Mouse (Mus musculus) ES-E14 (cell line): ENCODE data around the gene Vmn1r189. TPM values are rescaled to one million over a fixed set of nuclear protein-coding genes. Genes with fewer than 3 reads are reported as not detected.

Experiments used
- DNase-seq: peaks from one replicate; pipeline ENCODE4 v3.0.0-alpha.2; 2013; ENCODE audit warnings: low read depth, low spot score
- H3K27ac ChIP-seq: 2 replicates; pipeline ENCODE4 v1.5.1; 2012; ENCODE audit warnings: low read depth, mild to moderate bottlenecking, low read length, moderate library complexity, mixed read lengths; ENCODE audit not compliant: poor library complexity, insufficient read depth, severe bottlenecking
- H3K36me3 ChIP-seq: 2 replicates; pipeline ENCODE4 v1.6.1; 2012; ENCODE audit warnings: mild to moderate bottlenecking, low read length, moderate library complexity, mixed read lengths; ENCODE audit not compliant: control insufficient read depth, poor library complexity, insufficient read depth, severe bottlenecking
- H3K4me1 ChIP-seq, 2 experiments: fragments of 150-350 bp in 1 of 2; sonication (generic) in 1 of 2; 2 replicates each; pipeline ENCODE4 v1.6.1; 2012; ENCODE audit warnings: low read length in 2 of 2, mild to moderate bottlenecking in 1 of 2, mixed read lengths in 1 of 2; ENCODE audit not compliant: control insufficient read depth in 2 of 2, insufficient read depth in 2 of 2, poor library complexity in 1 of 2
- H3K4me3 ChIP-seq, 2 experiments: fragments of 150-350 bp in 1 of 2; sonication (generic) in 1 of 2; 2 replicates each; pipeline ENCODE4 v1.5.1; 2012; ENCODE audit warnings: low read length in 2 of 2, low read depth in 1 of 2, mild to moderate bottlenecking in 1 of 2, mixed read lengths in 1 of 2; ENCODE audit not compliant: insufficient read depth in 1 of 2, poor library complexity in 1 of 2, severe bottlenecking in 1 of 2
- H3K9ac ChIP-seq: 2 replicates; pipeline ENCODE4 v1.6.1; 2012; ENCODE audit warnings: low read depth, mild to moderate bottlenecking, low read length, mixed read lengths; ENCODE audit not compliant: poor library complexity, insufficient read depth, severe bottlenecking
- H3K9me3 ChIP-seq: fragments of 150-350 bp; sonication (generic); 2 replicates; pipeline ENCODE4 v1.6.1; 2012; ENCODE audit warnings: low read depth, mild to moderate bottlenecking, low read length; ENCODE audit not compliant: control insufficient read depth, insufficient read depth
- CHD2 ChIP-seq: IDR thresholded peaks from 2 replicates; pipeline ENCODE4 v1.6.1; 2014; ENCODE audit warnings: mild to moderate bottlenecking, low read depth, low read length, inconsistent platforms
- HCFC1 ChIP-seq: IDR thresholded peaks from 2 replicates; pipeline ENCODE4 v1.6.1; 2012; ENCODE audit warnings: low read length, inconsistent platforms, borderline replicate concordance; ENCODE audit not compliant: insufficient read depth
- MAFK ChIP-seq: IDR thresholded peaks from 2 replicates; pipeline ENCODE4 v1.6.1; 2014; ENCODE audit warnings: mild to moderate bottlenecking, low read depth, low read length, inconsistent platforms; ENCODE audit not compliant: insufficient read depth
- ZC3H11A ChIP-seq: IDR thresholded peaks from 2 replicates; pipeline ENCODE4 v1.6.1; 2012; ENCODE audit warnings: low read depth, mild to moderate bottlenecking, inconsistent platforms, low read length, borderline replicate concordance
- ZNF384 ChIP-seq: IDR thresholded peaks from 2 replicates; pipeline ENCODE4 v1.6.1; 2012; ENCODE audit warnings: low read depth, low read length, inconsistent platforms
- in situ Hi-C, 2 experiments: fragments of 600-800 bp; cut with MboI; formaldehyde crosslinking; loops; one replicate each; pipeline ENCODE4 v1.15.1; 2025; ENCODE audit warnings: low sequenced_read_pairs in 2 of 2, inconsistent platforms in 1 of 2; ENCODE audit not compliant: unreplicated experiment in 2 of 2
- total RNA-seq: library from RNA; depleted of rRNA; stranded (reverse); fragments of 300-350 nt; gene quantifications from 2 replicates; pipeline ENCODE4 v1.2.3, GENCODE M21; 2012; rRNA removed

Vmn1r189 gene
- total RNA-seq, 1 experiment = not detected

- H3K36me3 ChIP-seq = no peaks in the 10 kb centered on the region
- no peak overlapping the region for H3K9ac ChIP-seq
- no peaks in the 10 kb centered on the region for H3K9me3 ChIP-seq
- DNase-seq = no peak
- H3K4me1 ChIP-seq = no peaks in the 10 kb centered on the region
- in situ Hi-C loops = loop anchor here in 1 of 2 experiments (10.0 kb wide), 1 partner anchor 1351 kb away; no protein-coding TSS in a partner anchor
- TF ChIP-seq HCFC1 (no peak), ZNF384 (no peak), MAFK (no peak), ZC3H11A (no peak), CHD2 (no peak)
- H3K4me3 ChIP-seq = no peak overlapping the region
- H3K27ac ChIP-seq = no peak overlapping the region
Measured at GRCm38 (mm10) chr13:22053754-22054153, 51.9 kb downstream of the Vmn1r189 start.

DNA sequence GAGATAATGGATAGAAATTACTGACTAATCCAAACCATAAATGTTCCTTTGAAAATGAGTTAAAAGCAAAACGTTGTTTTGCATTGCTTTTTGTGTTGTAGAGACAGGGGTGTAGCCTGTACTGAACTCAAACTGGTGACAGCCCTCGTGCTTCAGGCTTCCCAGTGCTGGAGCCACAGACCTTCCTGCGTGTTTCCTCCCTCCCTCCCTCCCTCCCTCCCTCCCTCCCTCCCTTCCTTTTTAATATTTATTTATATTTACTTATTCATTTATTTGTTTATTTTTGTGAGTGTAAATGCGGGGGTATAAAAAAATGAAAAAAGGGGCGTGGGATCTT, 54.1 kb downstream of the Vmn1r189 start:
- H3K36me3 ChIP-seq = no peaks in the 10 kb centered on the region
- no peaks in the 10 kb centered on the region for H3K4me1 ChIP-seq
- in situ Hi-C loops = loop anchor here in 1 of 2 experiments (10.0 kb wide), 1 partner anchor 1353 kb away; no protein-coding TSS in a partner anchor
- H3K4me3 ChIP-seq = peak overlapping the region in 1 of 2 experiments; percentile 83; a peak in 3 of 4 replicates
- no peak for DNase-seq
- no peak for TF ChIP-seq ZC3H11A
- no peak for TF ChIP-seq HCFC1
- no peak for TF ChIP-seq CHD2
- TF ChIP-seq ZNF384 = no peak
- no peak for TF ChIP-seq MAFK
- no peaks in the 10 kb centered on the region for H3K9me3 ChIP-seq
- no peak overlapping the region for H3K27ac ChIP-seq
- H3K9ac ChIP-seq = no peak overlapping the region

- Histone ChIP-seq H3K9me3 (no peaks in the 10 kb centered on the region), H3K27ac (no peak overlapping the region), H3K4me1 (no peaks in the 10 kb centered on the region), H3K4me3 (peak overlapping the region; percentile 64 to 83), H3K9ac (peak overlapping the region; percentile 70), H3K36me3 (no peaks in the 10 kb centered on the region)
- in situ Hi-C loops = loop anchor here in 1 of 2 experiments (10.0 kb wide), 1 partner anchor 1354 kb away; no protein-coding TSS in a partner anchor
- peak; percentile 62; the same call in 1 of the 2 replicates for TF ChIP-seq HCFC1
- TF ChIP-seq MAFK = peak; percentile 59; the same call in 1 of the 2 replicates
- no peak for TF ChIP-seq ZC3H11A
- peak; percentile 94 for DNase-seq
Measured at GRCm38 (mm10) chr13:22050591-22051522, 54.8 kb downstream of the Vmn1r189 start.

Other genes starting within 250 kb of the Vmn1r189 start
- 5.4 and 6.2 TPM in 2 replicates for gene Zfp184, start 160.7 kb downstream of the Vmn1r189 start, total RNA-seq
- gene Pom121l2, start 124.6 kb downstream of the Vmn1r189 start, total RNA-seq = 0.26 and 0.31 TPM in 2 replicates
- 2.6 and 2.9 TPM in 2 replicates for gene Prss16, start 96.1 kb downstream of the Vmn1r189 start, total RNA-seq
- gene Hist1h2ah, start 70.3 kb downstream of the Vmn1r189 start, total RNA-seq = 1,543 and 2,450 TPM in 2 replicates
- 1,340 and 1,966 TPM in 2 replicates for gene Hist1h2bk, start 70.0 kb downstream of the Vmn1r189 start, total RNA-seq
- gene Hist1h4i, start 64.5 kb downstream of the Vmn1r189 start, total RNA-seq = 814 and 830 TPM in 2 replicates
- 786 and 868 TPM in 2 replicates for gene Hist1h2ag, start 62.9 kb downstream of the Vmn1r189 start, total RNA-seq
- 1,371 and 1,735 TPM in 2 replicates for gene Hist1h2bj, start 62.6 kb downstream of the Vmn1r189 start, total RNA-seq
- not detected in 2 replicates for gene Vmn1r188, start 21.4 kb downstream of the Vmn1r189 start, total RNA-seq
- not detected in 2 replicates for gene Vmn1r191, start 78.1 kb upstream of the Vmn1r189 start, total RNA-seq
- not detected in 2 replicates for gene Vmn1r192, start 85.3 kb upstream of the Vmn1r189 start, total RNA-seq
- gene Vmn1r193, start 117.3 kb upstream of the Vmn1r189 start, total RNA-seq = not detected in 2 replicates
- not detected in 2 replicates for gene Vmn1r194, start 138.4 kb upstream of the Vmn1r189 start, total RNA-seq
- not detected in 2 replicates for gene Vmn1r195, start 164.7 kb upstream of the Vmn1r189 start, total RNA-seq
- gene Vmn1r196, start 184.1 kb upstream of the Vmn1r189 start, total RNA-seq = not detected in 2 replicates
- not detected in 2 replicates for gene Vmn1r197, start 218.8 kb upstream of the Vmn1r189 start, total RNA-seq
- gene Vmn1r198, start 244.5 kb upstream of the Vmn1r189 start, total RNA-seq = 0.04 TPM in 1 of 2 replicates, not detected in the other